Mouse (Mus musculus) kidney, postnatal 4 days (tissue): ENCODE measurements at regions not wholly inside any gene's neighbourhood (a gene's known extent, or its start where the extent isn't known, plus 50 kb on each side); places are given as distances from the start of the nearest gene placed in this dataset.

Experiments used
- DNase-seq, 2 experiments: peaks; one replicate each; pipeline ENCODE4 v3.0.0; 2021; ENCODE audit warnings: mixed read lengths in 2 of 2

DNA sequence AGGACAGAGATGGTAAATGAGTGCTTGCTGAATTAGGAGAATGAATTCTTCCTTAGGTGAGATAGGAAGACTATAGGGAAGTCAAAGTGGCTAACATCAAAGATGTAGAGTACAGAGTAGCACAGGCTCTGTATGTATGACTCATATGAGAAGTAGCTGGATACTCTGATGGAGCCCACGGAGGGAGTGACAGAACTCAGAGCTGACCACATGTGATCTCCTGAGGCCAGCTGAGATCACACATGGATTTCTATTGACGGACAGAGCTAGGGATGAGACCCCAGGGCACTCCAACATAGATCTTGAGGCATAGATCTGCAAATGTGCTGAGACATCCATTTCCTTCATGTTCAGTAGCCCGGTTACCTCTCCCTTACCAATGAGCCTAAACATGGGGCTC lies 66.0 kb downstream of the Cops8 start:
- no peak for DNase-seq

DNA sequence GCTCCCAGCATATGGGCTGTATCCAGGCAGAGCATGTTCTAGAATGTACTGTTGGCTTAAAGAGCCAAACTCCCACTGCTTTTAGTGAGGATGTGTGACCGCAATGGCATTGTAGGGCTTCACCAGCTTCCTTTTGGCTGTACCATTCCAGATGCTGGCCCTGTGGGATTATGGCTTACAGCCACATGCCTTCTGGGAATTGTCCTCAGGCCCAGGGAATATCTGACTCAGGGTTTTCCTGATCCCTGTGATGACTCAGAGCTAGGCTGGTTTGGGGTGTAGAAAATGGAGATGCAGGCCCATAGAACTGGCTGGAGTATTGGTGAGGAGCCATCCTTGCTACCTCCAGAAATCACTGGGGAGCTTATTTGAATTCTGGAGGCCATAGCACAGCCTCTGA lies 66.5 kb downstream of the Cops8 start:
- no peak for DNase-seq

DNA sequence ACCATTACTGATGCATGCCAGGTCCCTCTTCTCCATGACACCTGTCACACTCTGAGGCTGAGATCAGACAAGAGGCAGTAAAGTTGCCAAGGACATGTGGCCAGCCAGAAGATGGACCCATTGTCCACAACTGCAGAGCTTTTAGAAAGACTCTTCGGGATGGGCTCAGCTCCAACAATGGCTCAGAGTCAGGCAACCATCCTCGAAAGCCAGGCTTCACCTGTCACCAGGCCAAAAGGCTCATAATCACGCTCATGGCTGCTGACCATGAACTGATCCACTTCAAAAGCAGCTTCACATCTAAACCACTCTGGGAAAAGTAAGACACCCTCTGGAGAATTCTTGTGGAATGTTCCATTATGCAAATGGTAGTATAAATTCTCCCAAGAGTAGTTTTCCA lies 67.6 kb downstream of the Cops8 start:
- no peak for DNase-seq

DNA sequence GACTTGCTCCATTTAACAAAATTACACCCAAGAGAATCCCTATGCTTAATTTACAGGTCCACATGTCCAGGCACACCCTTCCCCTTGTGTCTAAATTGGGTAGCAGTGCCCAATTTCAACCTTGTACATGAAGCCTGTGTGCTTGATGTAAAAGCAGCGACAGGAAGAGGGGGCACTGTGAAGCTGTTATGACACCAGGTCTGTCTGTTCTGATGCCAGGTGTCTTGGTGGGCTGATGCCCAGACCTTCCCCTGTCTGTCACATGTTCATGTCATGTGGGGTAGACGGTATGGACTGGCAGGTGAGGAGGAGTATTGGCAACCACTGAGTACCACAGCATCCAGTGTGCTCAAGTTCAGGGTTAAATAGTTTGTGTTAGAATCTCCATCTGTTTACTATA lies 71.0 kb downstream of the Cops8 start:
- peak in 1 of 2 experiments; percentile 8 for DNase-seq

DNA sequence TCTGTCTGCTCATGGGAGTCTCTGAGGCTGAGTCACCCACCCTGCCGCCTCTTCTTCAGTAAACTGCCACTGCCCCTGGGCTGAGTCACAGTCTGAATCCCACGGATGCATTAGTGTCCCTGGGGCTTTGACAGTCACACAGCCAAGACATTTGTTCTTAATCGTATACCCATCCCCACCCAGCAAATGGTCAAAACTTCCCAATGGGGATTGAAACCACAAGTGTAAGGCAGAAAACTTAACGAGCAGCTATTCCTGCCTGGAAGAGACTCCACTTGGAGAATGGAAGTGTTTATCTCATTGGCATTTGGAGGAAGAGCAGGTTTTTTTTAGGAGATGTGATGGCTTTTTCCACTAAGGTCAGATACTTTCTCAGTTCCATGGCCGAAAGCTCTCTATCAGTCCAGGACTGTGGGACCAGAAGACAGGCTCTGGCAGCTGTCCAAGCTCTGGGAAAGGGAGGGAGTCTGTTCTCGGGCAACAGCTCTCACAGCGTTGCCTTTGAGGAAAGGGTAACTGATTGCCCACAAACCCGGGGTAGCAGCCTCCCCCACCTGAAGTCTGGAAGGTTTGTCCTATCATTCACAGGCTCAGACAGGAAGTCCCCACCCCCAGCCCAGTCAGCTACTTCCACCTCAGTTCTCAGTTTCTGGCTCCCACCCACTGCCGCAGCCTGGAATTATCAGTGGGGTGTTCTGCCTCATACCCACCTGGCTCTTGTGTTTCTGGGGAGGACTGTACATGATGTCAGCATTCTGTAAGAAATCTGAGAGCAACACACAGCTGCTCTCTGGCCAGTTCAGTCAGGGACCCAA lies 73.6 kb downstream of the Cops8 start:
- peak; percentile 78 to 82 for DNase-seq

DNA sequence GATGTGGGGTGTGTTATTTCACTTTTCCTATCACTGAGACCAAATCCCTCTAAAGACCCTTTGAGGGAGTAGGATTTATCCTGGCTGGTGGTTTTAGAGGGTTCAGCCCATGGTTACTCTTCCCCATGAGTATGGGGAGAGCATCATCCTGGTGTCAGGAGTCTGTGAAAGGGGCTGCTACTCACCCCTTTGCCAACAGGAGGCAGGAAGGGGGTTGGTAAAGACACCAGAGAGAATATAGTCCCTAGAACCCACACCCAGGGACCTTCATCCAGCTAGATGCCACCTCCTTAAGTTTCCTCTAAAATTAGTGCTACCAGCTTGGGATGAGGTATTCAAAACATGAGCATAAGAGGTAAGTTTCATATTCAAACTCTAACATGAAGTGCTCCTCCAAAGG lies 74.4 kb downstream of the Cops8 start:
- DNase-seq, result no peak

DNA sequence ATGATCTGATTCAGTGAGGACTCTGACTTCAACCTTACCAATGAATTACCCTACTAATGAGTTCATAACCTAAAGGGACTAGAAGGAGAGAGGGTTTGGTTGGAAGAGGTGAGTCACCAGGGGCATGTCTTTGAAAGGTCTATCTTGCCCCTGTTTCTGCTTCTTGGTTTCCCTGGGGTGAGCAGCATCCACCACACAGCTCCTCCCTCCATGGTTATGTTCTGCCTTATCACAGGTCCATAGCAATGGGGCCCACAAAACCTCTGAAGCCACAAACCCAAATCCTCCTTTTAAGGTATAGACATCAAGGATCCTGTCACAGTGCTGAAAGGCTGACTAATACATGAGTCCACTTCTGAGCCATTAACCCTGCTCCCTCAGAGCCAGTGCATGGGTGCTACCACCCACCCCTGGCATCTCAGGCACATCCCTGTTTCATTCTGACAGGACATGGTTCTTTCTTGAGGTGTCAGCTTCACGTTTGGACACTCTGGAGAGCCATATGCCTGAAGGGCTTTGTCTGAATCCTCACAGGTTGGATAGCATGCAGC lies 74.9 kb downstream of the Cops8 start:
- no peak for DNase-seq

DNA sequence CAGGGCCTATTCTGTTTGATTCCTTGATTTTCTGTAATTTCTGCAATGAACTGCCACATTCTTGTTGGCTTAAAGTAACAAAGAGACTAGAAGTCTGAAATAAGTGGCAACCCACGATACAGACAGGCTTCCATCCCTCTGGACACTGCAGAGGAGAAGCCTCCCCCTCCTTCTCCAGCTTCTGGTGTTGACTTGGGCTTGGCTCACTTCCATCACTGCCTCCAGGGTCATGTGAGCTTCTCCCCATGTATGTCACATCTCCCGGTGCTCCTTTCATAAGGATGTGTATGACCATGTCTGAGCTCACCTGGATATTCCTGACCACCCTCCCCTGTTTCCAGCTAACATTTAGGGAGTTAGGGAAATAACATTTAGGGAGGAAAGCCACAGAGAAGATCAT lies 75.6 kb downstream of the Cops8 start:
- DNase-seq, result peak in 1 of 2 experiments; percentile 50

DNA sequence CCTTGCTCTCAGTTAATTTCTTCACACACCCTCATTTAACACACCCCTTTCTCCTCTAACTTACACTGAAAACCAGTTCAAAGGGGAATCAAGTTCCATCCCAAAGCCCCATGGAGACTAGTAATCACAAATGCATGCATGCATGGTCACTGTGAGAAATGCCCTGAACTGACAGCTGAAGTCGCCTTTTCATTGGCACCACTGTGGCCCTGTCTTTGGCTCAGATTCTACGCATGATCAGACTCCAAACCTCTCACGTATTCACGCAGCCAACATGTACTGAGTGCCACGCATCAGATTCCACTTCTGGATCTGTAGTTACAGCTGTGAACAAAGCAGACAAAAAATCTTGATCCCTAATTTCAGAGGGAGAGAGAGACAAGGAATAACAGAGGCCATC lies 85.3 kb downstream of the Cops8 start:
- no peak for DNase-seq

DNA sequence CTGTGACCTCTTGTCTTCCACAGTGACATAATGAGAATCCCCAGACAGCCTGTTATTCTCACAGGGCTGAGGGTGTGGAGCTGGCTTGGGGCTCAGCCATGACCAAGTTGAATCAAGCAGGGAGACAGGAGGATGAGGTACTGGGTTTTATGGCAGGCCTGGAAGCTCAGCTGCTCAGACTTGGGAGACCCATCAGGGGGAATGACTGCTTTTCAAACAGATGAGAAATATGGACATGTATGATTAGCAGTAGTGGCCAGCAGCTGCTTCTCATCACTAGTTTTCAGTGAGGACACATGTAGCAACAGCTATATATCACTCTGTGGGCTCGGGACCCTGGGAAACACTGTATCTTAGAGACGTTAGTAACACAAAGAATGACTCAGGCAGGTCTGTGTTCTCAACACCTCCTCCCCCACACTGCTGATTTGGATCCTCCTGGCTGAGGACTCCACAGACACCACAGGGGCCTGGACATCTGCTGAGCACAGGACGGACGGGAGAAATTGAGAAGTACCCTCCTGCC lies 87.9 kb downstream of the Cops8 start:
- peak; percentile 58 to 72 for DNase-seq

DNA sequence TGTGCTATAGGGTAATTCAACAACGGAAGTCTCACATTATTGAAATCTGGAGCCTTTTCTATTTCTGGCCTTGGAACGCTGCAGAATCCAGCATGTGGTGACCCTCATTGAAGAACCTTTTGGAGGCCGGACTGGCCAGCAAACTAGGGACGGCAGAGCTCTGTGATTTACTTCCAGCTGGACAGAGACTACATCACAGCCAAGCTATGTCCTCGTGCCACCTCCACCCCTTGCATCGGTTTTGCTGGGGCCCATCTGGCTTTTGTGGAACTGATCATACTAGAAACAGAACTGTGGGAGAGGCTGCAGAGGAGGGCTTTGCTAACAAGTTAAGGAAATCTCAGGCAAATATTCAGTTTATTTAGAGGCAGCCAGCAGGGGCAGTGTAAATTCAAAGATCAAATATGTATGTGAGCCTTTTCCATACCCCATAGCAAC lies 88.4 kb downstream of the Cops8 start:
- DNase-seq, result peak; percentile 57 to 69

DNA sequence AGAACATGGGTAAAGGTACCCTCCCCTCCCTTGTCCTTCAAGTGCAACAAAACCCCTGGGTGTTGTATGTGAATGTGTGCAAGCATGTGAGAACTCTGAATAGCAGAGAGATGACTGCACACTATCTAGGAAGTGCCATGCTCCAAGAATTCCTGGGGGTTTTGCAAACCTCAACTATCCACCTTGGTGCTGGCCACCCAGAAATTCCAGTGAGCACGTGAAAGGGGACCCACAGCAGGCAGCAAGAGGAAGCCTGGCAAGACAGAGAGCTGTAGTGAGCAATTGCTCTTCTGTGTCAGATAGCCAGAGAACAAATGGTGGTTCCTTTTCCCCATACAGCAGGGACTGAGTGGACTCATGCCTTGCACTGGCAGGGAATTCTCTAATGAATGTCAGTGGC lies 90.1 kb downstream of the Cops8 start:
- no peak for DNase-seq

DNA sequence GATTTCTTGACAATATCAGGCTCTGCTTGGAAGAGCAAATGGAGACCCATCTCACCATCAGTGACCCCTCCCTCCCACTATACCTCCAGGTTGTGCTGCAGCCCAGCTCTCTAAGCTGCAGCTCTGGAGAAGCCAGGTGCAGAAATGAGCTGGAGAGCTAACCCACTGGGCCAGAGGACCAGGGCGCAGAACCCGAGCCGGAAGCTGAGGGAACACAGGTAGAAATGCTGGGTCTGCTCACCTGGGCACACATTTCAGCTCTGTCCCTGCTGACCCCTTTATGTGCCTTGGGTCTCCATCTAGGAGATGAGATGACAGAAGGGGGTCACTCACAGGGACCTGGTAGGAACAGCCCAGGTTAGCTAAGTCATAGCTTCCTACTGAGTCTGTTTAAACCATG lies 92.0 kb downstream of the Cops8 start:
- DNase-seq, result no peak

DNA sequence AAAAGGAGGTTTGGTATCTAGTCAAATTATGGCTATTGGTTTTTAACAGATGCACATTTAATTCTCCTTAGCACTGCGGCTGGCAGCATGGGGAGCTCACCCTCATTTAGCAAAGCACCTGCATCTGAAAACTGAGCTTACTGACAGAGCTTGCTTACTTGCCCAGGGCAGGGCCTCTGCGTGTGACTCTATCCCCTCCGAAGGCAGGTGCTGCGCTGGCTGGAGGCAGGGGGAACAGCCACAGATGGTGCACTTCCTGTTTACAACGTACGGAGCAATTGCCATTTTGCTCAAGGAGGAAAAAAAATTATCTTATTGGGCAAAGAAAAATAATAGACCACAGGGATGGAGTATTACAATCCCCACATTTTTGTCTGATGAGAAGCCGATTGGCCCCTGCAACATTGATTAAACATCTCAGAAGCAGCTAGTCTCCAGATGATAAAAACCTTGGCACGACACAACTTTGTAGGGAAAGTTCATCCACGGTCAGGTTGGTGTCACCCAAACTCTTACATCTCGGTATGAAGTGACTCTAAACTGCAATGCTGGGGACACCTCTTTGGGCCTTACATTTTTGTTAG lies 92.5 kb downstream of the Cops8 start:
- DNase-seq, result no peak

DNA sequence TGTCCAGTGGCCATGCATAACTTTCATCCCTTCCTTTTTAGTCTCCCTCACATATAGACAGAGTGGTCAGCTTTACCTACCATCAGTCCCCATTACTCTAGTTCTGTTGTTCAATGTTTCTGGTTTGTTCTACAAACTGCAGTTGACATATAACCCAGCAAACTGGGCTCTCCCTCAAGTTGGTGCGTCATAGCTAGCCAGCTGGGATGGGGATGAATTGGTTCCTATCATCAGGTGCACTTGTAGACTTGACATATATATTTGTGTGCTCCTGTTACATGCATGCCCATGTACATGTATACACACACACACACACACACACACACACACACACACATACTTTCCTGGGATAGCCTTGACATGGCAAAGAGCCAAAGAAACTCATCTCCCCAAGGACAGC lies 93.2 kb downstream of the Cops8 start:
- DNase-seq, result no peak

DNA sequence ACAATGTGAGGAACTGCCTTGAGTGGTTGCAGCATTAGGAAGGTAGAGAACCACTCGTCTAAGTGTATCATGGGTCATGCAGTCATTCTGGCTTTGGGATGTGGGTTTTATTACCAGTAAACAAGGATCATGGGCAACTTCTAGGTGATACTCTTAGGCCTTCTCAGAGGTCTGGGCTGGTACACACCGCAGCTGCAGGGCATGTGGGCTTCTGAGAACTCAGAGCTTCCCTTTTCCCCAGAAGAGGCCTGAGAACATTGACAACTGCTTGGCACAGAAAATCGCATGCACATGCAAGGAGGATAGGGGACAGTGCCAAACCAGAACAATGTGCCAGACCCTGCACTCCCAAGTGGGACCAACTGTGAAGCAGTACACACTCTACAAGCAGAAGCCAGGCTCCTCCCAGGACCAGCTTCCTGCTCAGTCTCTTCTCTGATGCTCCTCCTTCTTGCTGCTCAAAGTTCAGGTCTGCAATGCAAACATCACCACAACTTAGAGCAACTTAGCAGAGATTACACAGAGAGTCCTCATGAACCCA lies 94.3 kb downstream of the Cops8 start:
- no peak for DNase-seq

DNA sequence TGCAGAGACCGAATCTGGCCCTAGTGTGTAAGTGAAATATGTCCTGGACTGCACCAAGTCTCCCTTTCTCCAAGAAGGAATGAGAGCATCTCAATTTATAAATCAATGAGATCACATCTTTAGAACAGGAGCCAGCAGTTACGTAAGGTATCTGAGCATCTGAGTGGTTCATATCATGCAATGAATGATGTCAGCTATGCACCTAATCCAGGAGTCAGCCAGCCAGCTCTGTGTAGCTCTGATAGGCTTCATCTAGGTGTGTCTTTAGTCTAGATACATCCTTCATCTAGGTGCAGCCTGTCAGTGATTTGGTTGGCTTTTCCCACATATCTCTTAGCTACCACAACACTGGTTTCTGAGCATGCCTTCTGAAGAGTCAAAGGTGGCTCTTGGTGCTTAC lies 95.8 kb downstream of the Cops8 start:
- no peak for DNase-seq

DNA sequence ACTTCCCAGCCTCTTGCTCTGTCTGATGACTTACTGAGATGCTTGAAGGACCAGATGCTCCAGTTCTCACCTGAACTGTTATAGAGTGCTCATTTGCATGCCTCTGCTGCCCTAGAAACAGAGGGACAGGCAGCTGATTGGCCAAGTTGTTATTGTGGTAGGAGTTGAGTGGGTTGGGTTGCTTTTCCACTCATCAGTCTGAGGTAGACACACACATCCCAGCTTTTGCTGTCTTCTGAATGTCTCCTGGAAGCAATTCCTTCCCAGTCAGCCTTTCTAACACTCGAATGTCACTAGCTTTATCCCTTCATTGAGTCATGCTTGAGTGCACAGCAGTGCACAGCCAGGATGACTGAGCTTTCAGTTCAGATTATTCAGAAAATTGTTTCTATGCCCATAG lies 99.0 kb downstream of the Cops8 start:
- DNase-seq, result no peak

DNA sequence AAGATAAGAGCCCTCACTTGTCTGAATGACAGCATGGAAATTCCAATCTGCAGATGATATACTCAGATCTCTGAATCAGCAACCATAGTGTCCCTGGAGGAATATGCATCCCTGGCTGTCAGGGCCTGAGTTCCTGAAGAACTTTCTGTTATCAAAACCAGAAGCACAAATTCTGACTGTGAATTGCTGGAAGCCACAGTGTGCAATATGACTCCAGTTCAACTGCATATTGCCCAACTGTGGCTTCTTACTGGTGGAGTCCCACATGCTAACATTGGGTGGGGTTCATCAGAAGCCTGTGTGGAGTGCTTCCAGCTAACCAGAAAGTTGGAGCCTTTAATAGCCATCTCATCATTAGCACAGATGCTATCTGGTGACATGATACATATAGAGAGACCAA lies 103.6 kb downstream of the Cops8 start:
- DNase-seq, result no peak

DNA sequence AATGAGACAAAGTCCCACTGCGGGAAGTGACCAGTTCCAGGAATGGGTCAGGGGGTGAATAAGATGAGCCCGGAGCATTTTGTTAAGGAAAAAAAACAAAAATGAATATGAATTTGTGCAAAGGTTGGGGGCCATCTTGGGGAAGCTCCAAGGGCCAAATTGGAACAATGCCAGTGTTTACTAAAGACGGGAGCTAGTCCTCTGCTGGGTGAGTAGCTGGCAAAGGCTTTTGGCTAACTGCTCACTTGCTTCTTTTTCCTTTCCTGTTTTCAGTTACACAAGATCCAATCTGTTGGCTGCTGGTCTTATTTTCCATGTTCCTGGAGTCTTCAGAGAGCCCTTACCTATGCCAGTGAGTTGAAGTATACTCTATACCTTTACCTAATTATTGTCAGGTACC lies 107.0 kb downstream of the Cops8 start:
- DNase-seq, result no peak

DNA sequence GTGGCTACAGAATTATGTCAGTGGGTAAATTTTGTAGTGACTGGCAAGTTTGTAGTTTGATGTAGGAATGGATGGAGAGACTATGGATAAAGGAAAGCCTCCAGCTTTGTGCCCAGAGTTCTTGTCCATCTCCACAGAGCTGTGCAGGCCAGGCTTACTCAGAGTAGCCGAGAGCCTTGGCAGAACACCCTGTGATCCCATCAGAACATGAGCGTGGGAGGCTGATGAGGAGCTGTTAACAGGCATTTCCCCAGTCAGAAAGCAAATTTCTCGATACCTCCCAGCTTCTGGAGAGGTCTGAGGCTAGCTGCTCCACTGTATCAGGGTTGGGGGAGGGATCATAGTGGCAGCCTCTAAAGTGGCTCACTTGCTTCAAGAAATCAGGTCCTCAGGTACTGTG lies 107.8 kb downstream of the Cops8 start:
- peak in 1 of 2 experiments; percentile 11 for DNase-seq

DNA sequence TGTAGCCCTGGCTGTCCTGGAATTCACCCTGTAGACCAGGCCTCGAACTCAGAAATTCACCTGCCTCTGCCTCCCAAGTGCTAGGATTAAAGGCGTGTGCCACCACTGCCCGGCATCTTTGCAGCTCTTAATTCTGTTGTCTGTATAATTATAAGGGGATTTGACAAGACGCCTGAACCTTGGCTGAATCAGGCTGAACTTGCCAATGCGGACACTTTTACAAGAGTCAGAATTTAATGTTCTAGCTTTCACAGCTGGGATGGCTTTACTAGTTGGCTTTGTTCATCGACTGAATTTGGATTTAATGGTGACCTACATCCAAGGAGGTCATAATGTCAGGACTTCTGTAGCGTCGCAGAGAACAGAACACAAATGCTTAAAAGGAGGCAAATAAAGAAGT lies 108.3 kb downstream of the Cops8 start:
- no peak for DNase-seq
